Mouse (Mus musculus) ES-Bruce4 (cell line): ENCODE measurements at regions not wholly inside any gene's neighbourhood (a gene's known extent, or its start where the extent isn't known, plus 50 kb on each side); places are given as distances from the start of the nearest gene placed in this dataset.

Source experiments
- CTCF ChIP-seq: IDR thresholded peaks from one replicate; pipeline ENCODE4 v1.8.1; 2011; ENCODE audit warnings: low read depth, low read length
- EP300 ChIP-seq: IDR thresholded peaks from 2 replicates; pipeline ENCODE4 v1.6.1; 2011; ENCODE audit warnings: low read depth, low read length; ENCODE audit not compliant: insufficient read depth
- POLR2A ChIP-seq: IDR thresholded peaks from one replicate; pipeline ENCODE4 v1.8.1; 2011; ENCODE audit warnings: low read length; ENCODE audit not compliant: insufficient read depth

DNA sequence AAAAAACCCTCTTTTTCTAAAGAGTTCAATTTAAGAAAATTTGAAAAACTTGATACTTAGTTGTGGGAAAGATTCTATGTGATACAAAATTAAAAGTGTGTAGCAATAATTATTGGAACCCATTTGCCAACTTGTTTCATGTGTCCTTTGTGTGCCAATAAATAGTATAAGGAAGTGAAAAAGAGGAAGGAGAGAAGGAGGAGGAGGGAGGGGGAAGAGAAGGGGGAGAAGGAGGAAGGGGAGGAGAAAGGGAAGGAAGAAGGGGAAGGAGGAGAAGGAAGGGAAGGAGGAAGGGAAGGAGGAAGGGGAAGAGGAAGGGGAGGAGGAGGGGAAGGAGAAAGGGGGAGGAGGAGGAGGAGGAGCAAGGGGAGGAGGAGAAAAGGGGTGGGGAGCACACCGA lies 125.0 kb downstream of the Nkx6-1 start:
- TF ChIP-seq CTCF: no peak
- TF ChIP-seq POLR2A: no peak
- TF ChIP-seq EP300: no peak
